Mouse (Mus musculus): ENCODE measurements around the gene Sema4a.

The Sema4a gene

DNA sequence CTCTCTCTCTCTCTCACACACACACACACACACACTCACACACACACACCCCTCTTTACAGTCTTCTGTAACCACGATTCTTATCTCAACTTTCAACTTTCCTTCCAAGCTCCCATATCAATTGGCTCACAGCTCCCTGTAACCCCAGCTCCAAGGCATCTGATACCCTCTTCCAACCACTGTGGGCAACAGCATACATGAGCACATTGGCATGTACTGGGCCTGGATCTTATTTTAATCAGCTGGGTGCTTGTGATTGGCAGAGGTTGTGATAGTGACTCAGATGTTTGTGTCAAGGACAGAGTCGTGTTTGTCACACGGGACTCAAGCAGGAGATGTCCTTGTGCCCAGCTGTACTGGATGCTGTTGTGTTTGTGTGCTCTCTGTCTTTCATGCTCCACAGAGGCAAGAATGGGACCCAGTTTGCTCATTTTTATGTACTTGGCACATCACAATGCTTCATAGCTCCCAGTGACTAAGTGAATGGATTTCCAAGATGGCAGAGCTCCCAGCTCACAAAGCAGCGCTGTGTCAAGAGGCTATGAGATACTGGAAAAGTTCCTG is 33.6 kb downstream of the Sema4a start:
- DNase-seq (ENCODE audit: low spot score), result no peak

DNA sequence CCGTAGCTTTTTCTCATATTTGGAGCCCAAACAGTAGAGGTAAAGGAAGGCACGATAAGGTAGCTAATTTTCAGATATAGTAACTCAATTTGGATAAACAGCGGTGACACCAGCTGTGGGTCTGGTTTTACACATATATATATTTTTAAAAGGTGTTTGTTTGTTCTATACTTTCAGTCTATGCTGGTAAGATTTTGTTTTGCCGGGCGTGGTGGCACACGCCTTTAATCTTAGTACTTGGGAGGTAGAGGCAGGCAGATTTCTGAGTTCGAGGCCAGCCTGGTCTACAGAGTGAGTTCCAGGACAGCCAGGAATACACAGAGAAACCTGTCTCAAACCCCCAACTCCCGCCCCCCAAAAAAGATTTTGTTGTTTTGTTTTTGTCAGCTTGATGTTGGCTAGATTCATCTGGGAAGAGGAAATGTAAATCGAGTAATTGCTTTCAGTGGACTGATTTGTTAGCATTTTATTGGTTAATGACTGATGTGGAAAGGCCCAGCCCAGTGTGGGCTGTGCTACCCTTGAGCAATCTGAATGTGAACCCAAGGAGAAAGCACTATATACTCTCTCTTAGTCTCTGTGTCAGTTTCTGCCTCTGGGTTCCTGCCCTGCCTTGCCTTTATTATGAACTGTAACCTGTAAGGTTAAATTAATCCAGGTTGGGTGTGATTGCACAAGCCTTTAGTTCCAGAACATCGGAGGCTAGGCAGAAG is 35.1 kb downstream of the Sema4a start:
- DNase-seq (ENCODE audit: low spot score), result no peak

DNA sequence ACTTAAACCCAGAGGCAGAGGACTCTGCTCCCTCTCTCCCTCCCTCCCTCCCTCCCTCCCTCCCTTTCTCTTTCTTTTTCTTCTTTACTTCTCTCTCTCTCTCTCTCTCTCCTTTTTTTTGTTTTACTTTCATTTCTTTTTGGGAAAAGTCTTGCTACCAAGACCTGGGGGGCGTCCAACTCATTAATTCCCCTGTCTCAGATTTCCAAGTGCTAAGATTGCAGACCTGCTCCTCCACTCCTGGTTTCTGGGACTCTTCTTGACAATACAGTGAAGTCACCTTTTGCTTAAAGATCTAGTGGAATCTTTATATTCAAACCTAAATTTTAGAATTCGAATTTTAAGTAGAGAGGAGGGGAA is 35.7 kb downstream of the Sema4a start:
- no peak for DNase-seq (ENCODE audit: low spot score)

DNA sequence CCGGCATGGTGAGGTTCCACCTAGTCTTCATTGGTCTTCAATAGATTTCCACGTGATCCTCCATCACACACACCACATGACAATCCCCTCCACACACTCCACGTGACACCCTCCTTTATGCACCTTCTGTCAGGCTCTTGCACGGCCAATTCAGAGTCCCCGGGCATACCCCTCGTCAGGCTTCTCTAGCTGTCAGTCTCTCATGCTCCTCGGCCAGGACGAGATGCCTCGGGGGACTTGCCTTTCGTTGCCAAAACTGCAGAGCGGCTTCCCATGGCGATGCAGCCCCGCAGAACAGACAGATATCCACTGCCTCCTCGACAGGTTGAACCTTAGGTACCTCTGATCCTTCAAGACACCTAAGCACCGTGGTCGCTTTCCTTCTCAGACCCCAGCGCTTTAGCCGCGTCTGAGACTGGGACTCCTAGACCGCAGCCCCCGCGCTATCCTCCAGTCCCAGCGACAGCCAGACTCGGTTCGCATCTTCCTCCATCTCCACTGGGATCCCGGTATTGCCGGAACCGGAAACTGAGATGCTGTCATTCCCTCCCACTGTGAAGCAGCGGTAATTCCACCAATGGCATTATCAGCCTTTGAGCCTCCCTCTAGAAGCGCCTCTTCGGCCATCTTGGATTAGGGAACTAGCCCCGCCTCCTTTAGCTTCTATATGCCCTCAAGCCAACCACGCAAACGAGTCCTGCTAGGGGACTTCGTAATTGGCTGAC is 36.2 kb downstream of the Sema4a start, which contains the start of gene Slc25a44:
Slc25a44 (minus strand) TSS at position 535 of the 725 bp plus-strand sequence.
- peak; percentile 96 for DNase-seq (ENCODE audit: low spot score)

DNA sequence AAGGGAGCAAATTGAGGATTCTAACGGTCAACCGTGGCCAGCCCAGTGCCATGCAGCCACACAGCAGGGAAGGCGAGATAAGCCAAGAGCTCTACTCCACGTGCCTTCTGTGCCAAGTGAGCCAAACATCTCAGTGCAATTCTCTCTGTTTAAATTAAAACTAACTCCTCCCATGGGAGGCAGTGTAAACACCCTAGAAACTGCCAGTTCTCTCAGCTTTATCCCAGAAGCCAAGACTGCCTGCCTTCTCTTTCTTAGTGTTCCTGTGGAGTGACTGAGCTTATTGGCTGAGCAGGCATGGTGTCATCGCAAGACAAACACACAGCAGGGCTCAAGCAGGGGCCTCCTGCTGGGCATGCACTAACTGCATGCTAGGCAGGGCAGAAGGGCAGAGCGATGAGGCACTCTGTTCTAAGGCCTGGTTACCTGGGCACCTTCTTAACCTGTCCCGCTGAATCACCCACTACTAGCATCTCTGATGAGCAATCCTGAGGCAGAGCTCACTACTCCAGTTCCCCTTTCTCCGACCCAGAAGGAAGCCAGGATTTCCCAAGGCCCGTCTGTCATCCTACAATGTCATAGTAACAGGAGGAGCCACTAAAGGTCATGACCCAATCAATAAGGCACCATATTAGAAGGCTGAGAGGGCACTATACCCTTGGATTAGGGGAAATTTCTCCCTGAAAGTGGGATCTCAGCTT is 38.8 kb downstream of the Sema4a start:
- DNase-seq (ENCODE audit: low spot score), result peak; percentile 56

DNA sequence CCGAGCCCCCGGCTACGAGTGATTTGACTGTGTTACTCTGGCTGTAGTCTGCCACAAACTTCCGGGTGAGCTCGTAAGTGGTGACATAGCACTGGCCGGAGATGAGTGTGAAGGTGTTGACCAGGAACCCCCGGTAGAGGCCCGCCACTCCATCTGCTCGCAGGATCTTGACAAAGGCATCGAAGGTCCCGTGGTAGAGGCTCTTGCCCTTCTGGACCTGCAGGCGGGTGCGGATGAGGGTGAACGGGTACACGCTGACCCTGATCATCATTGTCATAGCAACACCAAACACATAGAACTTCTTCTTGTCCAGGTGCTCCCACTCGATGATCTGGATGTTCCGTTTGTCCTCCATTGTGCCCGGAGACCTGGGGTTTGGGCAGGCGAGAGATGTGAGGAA is 40.2 kb downstream of the Sema4a start:
- DNase-seq (ENCODE audit: low spot score), result no peak

DNA sequence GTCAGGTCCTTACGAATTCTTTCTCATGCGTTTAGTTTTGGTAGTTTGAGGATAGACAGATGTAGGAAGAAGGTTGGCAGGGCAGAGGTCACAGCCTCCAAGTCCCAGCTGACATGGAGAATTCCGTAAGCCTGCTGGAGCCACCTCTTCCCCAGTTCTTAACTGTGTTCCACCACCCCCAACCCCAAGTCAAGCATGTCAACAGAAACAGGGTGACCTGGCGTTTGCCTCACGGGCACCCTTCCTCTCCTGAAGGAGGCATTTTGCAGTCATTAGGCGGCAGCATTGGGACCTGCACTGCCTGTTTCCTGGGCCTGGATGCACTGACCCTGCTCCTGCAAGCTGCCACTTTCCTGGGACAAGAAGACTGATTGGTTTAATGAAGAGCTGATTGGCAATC is 43.0 kb downstream of the Sema4a start:
- DNase-seq (ENCODE audit: low spot score), result no peak

DNA sequence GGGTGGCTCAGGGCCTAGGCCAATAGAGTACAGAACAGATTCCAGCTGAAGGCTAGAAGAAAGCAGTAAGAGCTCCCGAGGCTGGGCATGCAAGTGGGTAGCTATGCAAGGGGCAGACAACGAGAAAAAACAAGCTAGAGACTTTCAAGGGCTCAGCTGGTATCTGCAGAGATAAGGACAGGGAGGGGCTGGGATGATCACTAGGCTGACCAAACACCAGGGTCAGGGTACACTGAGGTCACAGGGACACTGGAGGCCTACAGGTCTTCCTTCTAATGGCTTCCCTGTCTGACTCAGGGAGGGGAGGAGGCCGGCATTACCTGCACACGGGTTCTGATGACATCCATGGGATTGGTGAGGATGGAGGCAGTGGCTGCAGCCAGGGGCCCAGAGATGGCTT is 45.3 kb downstream of the Sema4a start:
- peak; percentile 85 for DNase-seq (ENCODE audit: low spot score)

DNA sequence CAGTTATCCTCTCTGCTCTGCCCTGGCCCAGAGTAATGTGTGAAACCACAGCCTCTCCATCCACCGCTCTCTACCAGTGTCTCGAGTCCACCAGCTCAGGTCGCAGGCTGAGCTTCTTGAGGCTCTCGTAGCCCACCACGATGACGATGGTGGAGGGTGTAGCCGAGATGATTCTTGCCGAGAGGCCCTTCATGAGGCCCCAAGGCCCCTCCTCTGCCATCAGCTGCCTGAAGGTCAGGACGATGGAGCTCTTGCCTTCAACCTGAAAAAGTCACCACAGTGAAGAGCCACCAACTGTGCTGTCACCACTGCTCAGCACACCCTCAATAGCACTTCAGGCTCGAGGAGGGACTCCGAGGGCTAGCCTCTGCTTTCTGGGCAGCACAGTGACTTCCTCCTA is 48.3 kb downstream of the Sema4a start:
- no peak for DNase-seq (ENCODE audit: low spot score)

DNA sequence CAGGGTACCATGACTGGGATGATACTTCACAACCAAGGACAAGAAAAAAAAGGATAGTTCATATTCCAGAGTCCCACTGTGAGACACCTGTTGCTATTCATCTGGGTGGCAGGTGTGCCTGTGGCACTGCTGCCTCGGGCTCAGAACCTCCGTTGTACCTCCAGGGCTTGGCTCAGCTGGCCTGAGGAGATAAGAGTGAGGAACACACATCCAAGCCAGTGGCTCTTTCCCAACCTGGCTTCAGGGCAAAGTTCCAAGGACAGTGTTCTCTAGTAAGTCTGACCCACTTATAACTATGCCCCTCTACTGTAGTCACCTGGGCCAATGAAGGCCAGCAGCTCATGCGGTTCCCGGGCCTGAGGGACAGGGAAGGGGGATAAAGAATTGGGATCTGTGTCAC is 49.3 kb downstream of the Sema4a start:
- peak; percentile 64 for DNase-seq (ENCODE audit: low spot score)

DNA sequence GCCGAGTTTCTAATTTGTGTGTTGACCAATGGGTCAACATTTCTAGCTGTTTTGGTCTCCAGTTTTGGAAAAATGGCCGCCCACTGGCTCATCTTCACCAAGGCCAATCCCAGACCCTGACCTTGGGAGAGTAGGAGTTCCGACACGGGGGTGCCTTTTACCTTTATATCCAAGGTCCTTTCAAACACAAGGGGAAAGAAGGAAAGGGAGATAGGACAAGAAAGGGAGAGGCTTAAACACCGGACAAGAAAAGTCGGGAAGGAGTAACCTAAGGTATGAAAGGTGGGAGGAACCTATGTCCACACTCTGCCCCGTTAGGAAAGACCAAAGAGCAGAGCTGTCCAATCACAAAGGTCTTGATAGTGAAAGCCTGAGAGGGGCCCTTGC is 50.3 kb downstream of the Sema4a start:
- peak; percentile 81 for DNase-seq (ENCODE audit: low spot score)

DNA sequence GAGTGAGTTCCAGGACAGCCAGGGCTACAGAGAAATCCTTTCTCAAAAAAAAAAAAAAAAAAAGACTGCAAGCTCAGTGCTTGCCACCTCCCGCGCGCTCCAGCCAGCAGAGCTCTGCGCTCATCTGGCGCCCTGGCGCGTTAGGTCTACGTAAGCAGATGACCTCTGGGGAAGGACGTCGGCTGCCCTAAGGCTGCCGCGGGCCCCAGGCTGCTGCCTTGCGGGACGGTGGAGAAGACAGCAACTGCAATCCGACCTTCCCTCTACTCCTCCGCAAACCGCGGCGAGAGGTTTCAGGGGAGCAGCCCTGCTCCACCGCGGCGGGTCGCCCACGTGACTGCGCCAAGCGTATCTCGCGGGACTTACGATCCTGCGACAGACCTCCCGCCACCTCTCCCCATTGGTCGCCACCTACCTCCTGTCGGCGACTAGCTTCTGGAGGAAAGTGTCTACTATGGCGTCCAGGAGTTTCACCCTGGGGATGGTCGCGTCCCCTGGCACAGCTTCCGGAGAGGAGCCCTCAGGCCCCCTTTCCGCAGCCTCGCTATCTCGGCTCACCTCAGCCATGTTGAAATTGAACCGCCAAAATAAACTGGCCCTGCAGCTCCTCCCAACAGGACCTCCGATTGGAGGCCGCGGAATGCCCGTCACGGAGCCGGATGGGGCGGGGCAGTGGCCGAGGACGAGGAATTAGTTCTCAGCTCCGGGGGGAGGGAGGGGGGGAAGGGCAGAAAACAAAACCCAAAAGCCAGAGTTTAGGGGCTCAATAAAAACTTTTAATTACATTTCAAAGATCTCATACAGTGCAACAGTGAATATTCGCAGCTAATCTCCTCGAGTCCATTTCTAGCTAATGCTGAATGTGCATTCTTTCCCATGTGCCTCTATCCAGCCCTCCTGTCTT is 51.0 kb downstream of the Sema4a start, which contains the start of gene Pmf1:
Pmf1 (minus strand) TSS at position 591 of the 904 bp plus-strand sequence.
- peak; percentile 97 for DNase-seq (ENCODE audit: low spot score)

DNA sequence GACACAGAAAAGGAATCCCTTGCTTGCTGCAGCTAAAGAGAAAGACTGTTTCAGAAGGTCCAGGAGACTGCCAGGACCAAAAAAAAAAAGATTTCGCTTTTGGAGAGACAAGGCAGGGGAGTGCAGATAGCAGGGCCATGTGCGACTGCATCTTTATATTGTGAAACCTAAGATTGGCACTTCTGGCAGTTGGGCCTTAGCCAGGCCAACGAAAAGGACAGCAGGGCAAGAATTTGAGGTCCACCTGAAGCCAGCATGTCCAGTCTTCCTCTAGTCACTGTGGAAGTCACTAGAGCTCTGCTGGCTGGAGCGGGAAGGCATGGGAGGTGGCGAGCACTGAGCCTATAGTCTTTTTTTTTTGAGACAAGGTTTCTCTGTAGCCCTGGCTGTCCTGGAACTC is 52.0 kb downstream of the Sema4a start:
- no peak for DNase-seq (ENCODE audit: low spot score)

DNA sequence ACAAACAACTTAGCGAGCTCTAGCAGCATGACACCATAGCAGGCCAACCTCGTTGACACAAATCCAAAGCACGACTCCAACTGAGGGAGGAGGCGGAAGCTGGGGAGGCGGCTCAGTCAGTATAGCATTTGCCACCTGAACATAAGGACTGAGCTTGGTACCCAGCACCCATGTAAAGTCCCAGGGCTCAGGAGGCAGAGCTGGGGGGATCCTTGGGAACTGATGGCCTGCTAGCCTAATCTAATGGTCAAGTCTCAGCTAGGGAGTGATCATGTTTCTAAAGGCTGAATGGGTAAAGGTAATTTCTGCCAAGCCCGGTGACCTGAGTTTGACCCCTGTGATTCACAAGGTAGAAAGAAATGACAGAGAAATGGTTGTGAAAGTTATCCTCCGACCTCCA is 53.5 kb downstream of the Sema4a start:
- DNase-seq (ENCODE audit: low spot score), result no peak

DNA sequence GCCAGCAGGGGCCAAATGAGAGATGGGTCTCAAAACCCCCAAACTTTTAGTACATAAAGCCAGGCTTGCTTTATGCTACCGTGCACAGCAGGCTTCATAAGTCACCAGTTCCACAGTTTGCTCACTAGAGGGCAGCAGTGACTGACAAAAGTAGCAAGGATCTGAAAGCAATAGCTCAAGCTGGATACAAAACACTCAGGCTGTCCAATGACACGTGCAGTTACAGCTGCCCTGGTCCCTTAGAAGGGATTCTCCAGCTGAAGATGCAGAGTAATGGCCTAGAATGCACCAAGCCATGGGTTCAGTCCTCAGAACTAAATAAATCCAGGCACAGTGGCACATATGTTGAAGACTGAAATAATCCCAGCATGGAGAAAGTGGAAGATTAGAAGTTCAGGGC is 53.9 kb downstream of the Sema4a start:
- DNase-seq (ENCODE audit: low spot score), result peak; percentile 71

DNA sequence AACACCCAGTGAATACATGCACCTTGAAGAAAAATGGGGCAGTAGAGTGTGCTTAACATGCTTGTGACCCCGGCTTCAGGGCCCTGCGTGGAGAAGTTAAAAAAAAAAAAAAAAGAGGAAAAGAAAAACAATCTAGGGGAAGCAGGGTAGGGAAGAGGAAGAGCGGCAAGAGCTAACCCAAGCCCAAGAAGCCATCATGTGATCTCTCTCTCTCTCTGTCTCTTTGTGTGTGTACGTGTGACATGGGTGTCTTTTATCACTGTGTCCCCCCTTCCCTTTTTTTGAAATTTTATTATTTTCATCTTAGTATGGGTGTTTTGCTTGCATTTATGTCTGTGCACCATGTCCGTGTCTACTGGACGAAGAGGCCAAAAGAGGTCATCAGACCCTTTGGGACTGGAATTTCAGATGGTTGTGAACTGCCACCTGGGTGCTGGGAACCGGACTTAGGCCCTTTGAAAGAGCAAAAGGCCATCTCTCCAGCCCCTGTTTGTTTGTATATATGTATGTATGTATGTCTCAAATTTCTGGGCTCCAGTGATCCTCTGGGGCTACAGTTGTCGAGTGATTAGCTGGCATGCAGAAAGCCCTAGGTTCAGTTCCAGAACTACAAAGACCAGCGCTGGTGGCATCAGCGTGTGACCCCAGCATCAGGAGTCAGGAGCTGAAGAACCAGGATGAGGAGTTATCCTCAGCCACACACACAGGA is 57.3 kb downstream of the Sema4a start:
- DNase-seq (ENCODE audit: low spot score), result no peak

DNA sequence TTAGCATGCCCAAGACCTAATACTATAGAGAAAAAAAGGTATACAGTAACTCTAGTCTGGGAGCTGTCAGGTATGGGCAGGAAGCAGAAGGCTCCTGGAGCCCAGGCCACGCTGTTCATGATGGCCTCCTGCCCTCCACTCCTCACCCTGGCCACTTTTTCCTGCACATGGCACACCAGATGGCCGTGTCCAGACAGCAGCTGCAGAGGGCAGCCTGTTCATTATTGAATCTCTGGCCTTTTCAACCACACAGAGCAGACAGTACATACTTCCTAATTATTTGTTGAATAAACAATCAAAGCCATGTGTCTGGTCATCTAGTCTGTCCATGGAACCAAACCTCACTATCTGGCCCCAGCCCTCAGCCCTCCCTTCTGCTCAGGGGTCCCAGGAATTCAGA is 62.3 kb downstream of the Sema4a start:
- no peak for DNase-seq (ENCODE audit: low spot score)

DNA sequence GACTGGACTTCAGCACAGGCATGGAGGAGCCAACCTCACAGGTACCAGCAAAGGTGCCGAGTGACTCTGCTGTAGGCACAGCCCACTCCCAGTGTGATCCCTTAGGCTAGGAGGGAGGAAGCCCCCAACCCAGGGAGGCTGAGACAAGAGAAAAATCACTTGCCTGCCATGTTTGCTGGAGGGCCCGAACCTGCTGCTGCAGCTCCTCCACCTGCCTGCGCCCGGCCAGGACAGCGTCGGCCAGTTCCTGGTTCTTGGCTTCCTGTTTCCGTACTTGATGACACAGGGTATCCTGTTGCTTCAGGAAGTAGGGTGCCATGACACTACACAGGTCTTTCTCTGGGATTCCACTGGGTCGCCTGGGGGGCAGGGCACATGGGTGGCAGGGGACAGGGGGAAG is 65.2 kb downstream of the Sema4a start:
- no peak for DNase-seq (ENCODE audit: low spot score)

DNA sequence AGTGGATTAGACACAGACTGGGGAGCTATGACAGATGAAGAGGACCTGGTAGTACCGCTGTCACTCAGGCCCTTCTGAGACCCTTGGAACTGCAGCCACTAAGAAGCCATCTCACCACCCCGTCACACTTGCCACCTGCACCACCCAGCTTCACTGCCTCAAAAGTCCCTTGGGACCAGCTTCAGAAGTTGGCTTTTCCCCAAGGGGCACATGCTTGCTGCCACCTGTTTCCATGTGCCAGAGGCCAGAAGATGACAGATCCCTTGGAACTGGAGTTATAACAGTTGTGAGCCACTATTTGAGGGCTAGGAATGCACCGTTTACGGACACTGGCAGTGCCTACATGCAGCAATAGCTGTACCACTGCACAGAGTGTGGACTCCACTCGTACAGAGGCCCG is 65.7 kb downstream of the Sema4a start:
- no peak for DNase-seq (ENCODE audit: low spot score)

DNA sequence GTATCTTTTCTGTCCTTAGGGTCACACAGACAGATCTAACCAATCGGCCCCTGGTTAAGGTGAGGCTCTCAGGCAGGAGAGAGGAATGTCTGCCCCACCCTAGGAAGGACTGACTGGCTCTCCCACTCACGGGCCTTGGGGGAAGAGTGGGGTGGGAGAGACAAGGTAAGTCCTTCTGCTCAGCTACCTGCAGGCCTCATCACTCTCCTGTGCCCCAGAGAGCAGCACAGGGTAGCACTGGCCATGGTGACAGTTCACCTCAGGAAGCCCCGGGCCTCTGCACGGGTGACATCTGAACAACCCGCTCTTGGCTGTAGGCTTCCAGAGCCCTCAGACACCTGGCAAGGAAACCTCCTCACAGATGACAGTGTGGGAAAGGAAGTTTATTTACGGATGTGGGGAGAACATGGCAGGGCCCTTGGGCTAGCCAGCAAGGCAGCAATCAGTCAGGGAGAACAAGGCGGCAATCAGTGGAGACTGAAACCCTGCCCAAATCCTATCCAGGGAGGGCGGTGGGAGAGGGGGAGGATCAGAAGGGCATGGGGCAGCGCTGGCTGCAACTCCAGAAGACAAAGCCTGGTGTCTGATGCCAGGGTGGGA is 67.1 kb downstream of the Sema4a start:
- no peak for DNase-seq (ENCODE audit: low spot score)

Measured in yolk sac, embryonic 10.5 days (tissue).